Mouse (Mus musculus): Measurements from ENCODE around the gene Shc4. TPM values are rescaled to one million over a fixed set of nuclear protein-coding genes. Genes with fewer than 3 reads are reported as not detected.

Gene Shc4
- 1 to 10 TPM; 1.5 to 4.4 TPM for total RNA-seq (2021)
- long read RNA-seq, experiment 1, partial matches to known transcripts = 1 of 2 reads
- long read RNA-seq, experiment 1, other reads (novel, unspliced or antisense) = 1 of 2 reads
- long read RNA-seq, experiment 2 = 0 reads

DNA sequence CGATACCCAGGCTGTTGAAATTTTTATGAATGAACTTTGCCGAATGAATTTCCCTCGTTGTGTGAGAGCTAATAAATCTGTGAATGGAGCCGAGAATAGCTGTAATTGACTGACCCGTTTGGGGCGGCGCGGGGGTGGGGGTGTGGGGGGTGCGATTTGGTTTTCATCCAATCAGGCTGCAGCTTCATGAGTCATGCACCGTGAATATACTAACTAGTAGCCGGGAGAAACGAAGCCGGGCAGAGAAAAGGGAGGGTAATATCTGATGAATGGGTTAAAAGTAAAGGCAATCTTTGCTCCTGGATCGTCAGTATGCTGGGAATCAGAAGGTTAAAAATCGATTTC, at the start of gene Shc4:
TSS of gene Shc4 (minus strand) at position 63 of the 345 bp plus-strand sequence.
- intact Hi-C loops (cut with DNase I; ENCODE audit: low total_unique reads) = no loop called here
- DNase-seq = peak; percentile 10

DNA sequence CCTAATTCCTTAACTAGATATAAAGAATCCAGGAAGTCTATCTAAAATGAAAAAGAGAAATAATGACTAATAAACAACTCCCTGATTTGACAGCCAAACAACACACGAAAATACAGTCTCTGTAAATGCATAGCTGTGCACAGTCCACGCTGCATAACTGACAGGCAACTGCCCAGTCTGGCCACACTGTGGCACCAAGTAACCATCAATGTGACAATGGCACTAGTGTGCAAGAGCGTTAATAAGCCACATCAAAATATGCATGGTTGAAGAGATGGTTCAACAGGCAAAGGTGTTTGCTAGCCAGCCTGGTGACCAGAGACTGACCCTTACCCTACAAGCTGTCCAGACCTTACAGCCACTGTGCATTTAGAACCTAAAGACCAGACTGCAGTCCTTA, 41.1 kb upstream of the Shc4 start:
- no peak for DNase-seq
- intact Hi-C loops (cut with DNase I; ENCODE audit: low total_unique reads) = loop anchor here (10.0 kb wide), 1 partner anchor 70 kb away; no protein-coding TSS in a partner anchor

DNA sequence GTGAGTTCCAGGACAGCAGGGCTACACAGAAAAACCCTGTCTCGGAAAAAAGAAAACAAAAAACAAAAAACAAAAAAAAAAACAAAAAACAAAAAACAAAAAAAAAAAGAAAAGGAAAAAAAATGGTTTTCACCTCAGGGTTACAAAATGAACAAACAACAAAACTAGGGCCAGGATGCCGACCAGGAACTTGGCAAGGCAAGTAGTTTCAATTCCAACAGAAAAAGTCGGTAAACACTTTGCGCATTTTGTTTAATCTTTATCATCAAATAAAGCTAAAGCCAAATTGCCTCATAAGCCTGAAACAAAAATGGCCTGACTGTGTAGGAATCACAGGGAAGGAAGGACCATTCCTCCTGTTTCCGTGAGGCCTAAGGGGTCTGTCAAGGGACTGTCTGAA, 40.6 kb upstream of the Shc4 start:
- intact Hi-C loops (cut with DNase I; ENCODE audit: low total_unique reads) = loop anchor here (10.0 kb wide), 1 partner anchor 70 kb away; no protein-coding TSS in a partner anchor
- DNase-seq = no peak

DNA sequence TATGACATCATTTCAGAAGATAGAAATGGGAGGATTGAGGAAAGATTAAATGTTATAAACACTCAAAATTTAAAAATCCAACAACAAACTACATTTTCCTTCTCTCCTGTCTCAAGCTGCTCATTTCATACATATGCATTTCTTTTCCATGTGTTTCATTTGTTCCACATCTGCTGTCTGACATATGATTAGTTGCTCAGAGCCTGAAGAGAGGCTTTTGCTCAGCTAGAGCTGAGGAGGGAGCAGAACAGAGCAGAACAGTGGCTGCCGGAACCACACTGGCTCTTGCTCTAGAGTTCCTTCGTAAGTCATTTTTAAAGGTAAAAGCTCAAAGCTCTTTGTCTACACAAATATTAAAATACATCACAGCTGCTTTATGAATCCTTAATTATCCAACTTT, 25.4 kb upstream of the Shc4 start:
- intact Hi-C loops (cut with DNase I; ENCODE audit: low total_unique reads) = no loop called here
- DNase-seq = no peak

DNA sequence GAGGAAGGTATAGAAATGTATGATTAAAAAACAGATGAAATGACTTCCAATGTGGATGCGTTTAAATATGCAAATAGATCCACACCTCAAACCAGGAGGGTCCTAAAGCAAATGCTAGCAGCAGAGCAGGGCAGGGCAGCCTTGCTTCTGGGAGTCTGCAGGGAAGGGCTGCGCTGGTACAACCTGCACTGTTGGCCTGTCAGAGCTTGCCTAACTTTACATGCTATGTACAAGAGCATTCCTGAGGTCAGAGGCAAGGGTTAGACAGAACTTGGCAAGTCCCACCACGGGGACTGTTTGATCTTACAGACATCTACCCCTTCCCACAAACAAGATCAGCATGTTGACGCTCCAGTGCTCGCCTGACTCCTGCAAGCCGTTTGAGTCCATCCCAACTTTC, 15.4 kb upstream of the Shc4 start:
- intact Hi-C loops (cut with DNase I; ENCODE audit: low total_unique reads) = no loop called here
- no peak for DNase-seq

DNA sequence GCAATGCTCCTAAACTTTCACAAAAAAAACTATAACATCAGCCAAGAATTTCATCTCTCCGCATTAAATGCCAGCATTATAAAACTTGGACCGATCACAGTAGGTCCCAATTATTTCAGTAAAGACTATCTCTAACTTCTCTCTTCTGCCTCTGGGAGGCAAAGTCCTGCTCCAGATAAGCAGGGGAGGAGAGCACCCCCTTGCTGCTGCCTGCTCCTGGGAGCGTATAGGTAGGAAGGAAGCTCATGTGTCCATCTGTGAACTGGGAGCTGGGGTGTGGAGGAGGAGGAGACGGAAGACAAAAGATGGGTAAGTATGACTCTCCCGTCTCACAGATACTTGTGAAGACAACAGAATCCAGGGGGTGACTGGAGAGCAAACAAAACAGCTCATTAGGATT, 14.8 kb upstream of the Shc4 start:
- intact Hi-C loops (cut with DNase I; ENCODE audit: low total_unique reads) = no loop called here
- no peak for DNase-seq

DNA sequence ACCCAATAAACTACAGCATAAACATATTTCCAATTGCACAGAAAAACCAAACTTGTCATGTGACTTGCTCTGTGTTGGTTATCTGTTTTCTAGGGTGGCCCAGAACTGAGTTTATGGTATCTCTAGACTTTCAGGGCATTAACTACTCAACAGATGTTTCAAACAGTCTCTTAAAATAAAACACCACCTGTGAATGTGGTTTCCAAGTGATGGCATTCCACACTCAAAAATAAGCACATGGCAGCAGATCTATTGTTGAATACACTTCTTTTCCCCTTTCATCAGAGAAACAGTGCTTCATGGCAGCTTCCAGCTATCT, 12.0 kb upstream of the Shc4 start:
- DNase-seq = no peak
- intact Hi-C loops (cut with DNase I; ENCODE audit: low total_unique reads) = no loop called here

DNA sequence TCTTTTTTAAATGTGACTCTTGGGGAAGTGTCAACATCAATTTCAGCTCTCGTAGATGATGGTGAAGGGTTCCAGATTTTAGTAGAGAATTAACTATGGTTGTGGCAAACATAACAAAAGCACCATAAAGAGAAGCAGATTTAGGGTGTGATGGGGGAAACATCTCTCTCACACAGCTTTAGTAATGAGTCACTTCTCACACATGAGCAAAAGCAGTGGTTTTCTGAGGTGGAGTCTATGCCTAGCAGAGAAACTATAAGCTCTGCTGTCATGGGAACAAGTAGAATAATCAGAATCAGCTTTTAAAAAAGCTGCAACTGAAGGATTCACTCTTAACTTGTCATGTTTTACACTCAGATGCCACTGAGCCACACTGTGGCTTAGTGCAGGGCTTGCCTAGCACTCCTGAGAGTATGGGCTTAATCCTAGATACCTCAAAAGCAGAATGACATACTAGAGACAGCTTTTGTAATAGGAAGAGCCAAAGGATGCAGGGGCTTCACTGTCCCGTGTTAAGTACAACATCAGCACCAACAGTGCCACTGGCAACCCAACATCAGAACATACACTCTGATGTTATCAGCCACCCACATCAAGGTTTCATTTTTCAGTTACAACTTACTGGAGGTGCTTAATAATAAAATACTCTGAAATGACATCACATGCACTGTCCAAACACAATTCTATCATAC, 11.5 kb upstream of the Shc4 start:
- intact Hi-C loops (cut with DNase I; ENCODE audit: low total_unique reads) = no loop called here

DNA sequence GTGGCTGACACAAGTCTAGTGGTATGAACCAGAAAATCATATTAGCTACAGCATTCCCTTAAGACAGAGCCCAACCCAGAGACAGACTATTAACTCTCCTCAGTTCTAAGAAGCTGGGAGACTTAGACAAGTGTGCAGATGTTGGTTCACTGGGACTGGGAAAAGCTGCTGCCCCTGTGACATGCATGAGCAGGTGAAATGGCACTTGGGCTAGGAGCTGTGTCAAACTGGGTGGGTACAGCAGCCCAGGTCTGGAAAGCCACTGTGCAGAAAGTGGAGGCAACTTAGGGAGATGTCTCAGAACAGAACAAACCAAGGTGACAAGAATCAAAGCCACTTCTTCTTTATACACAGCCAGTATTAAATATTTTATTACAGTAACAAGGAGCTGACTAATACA, 10.8 kb upstream of the Shc4 start:
- intact Hi-C loops (cut with DNase I; ENCODE audit: low total_unique reads) = no loop called here
- DNase-seq = no peak

More for the DNA sequence above, 11.5 kb upstream of the Shc4 start:
- DNase-seq = no peak

DNA sequence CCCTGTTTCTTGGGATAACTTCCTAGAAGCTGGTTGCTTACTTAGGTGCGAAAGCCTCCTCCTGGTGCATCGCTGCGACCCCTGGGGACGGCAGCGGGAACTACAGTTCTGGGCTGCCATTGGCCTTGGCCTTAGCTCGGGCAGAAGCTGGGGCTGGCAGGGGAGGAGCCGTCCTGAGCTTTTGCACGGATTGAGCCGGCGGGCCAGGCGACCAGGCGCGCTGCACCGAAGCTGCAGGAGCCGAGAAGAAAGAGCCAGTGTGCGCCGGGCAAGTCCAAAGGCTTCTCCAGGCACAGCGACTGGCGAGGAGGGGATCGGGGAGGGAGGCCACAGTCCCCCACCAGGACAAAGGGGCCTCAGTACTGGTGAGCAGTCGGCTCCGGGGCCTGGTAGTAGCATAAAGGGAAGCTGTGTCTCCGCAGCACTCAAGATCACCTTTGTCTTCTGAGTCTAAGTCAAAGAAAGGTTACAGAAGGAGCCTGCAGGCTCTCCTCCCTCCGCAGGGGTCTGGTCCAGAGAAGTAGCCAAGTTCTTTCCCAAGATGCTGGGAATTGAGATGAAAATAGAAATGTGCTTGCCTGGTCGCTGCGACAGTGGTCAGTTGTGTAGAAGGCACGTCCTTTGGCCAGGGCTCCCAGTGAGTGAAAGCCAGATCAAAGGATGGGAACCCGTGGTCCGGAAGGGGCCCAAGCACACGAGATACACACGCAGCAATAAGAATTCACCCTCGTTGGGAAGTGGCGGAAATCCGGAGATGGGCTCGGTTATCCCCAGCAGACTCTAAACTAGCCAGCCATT, 8.0 kb upstream of the Shc4 start:
- intact Hi-C loops (cut with DNase I; ENCODE audit: low total_unique reads) = loop anchor here (2.0 kb wide), 1 partner anchor 71 kb away; no protein-coding TSS in a partner anchor
- DNase-seq = peak; percentile 94

DNA sequence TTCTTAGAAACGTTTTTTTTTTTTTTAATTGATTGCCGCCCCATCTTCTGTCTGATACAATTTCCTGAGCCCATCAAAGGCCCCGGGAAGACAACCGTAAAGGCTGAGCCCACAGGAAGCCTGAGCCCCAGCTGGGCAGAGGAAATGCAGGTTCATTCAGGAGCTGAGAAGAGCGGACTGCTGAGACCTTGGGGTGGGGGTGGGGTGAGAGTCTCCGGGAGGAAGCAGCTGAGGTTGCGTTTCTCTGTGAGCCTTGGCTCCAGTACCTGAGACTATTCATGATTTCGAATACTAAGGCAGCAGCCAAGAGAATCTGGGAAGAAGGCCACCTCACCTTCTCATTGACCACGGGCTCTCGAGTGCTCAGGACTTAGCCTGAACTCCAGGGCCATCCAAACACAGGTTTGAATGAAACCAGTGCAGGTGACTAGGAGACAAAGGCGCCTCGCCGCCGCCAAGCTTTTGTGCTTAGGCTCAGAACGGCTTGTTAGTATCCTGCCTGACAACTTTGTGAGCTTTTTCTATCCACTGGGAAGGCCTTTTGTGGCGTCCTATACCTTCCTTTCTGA, 682 bp upstream of the Shc4 start:
- intact Hi-C loops (cut with DNase I; ENCODE audit: low total_unique reads) = no loop called here
- DNase-seq = peak; percentile 5

DNA sequence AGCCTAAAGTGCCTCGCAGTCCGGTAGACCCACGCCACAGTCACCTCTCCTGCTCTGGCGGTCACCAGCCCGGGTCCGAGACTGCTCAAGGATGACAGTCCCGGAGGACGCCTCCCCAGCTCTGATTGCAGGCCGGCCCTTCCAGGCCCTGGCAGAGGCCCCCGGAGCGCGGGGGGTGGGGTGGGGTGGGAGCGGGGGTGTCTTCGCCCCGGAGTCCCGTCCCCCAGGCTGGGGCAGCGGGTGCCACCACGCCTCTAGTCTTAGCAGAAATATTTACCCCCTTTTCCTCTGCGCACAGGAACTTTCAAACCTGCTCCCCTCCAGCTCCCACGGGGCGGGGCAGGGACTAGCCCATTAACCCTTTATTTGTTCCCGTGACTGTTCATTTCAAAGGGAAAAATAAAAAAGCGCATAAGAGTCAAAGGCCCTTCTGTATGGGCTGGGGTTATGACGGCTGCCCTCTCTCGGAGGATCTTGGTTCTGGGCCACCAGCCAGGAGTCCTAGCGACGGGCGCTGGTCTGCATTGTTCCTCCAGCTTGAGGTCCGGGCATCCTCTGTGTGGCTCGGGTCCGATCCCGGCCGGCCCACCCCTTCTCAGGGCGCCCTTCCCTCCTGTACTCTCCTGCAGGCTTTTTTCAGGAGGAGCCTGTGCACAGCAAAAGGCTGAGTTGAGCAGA, 401 bp downstream of the Shc4 start:
- intact Hi-C loops (cut with DNase I; ENCODE audit: low total_unique reads) = no loop called here
- peak; percentile 61 for DNase-seq

DNA sequence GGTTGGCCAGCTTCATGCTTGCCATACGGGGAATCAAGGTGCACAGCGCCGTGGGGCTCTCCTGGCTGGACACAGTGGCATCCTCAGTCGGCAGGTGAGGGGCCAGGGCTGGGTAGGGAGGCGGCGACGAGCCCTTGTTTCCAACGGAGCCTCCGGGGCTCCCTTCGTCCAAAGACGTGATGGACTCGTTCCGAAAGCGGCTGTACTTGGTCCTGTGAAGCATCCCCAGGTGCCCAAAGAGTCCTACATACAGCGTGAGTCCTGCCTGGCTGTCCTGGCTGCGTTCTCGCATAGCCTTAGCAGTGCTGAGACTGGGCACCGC, 901 bp downstream of the Shc4 start:
- intact Hi-C loops (cut with DNase I; ENCODE audit: low total_unique reads) = no loop called here

DNA sequence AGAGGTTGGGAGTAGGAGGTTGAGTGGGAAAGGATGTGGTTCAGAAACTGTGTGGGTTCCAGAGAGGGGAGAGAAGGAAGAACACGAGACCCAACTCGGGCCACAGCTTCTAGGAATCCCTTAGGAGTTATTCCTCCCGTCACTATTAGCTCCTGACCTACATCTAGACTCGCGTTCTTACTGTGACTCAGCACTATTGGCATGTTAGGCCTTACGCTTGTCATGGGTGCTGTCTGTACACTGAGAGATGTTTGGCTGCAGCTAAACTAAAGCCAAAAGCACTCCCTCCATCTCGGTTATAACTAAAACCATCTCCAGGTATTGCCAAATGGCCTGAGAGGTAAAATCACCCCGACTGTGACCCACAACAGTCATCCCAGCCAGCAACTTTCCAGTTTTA, 7.3 kb downstream of the Shc4 start:
- no peak for DNase-seq
- intact Hi-C loops (cut with DNase I; ENCODE audit: low total_unique reads) = no loop called here

More for the DNA sequence above, 901 bp downstream of the Shc4 start:
- no peak for DNase-seq

DNA sequence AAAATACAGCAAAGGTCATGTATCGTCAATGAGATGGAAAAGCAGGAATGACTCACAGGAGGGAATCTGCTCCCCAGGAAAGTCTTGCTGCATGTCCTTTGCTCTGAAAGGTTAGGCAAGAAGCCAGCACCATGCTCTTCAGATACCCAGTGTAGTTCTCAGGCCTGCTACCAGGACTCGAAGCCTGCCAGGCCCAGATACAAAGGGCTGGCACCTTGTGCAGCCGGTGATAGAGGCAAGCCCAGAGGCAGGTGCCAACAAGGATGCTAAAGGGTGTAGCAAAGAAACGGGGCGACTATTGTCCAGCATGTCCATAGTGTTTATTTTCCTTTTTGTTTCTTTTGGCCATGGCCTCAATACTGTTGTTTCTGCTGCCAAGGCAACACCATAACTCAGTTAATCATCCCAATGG, 17.4 kb downstream of the Shc4 start:
- intact Hi-C loops (cut with DNase I; ENCODE audit: low total_unique reads) = no loop called here
- no peak for DNase-seq

DNA sequence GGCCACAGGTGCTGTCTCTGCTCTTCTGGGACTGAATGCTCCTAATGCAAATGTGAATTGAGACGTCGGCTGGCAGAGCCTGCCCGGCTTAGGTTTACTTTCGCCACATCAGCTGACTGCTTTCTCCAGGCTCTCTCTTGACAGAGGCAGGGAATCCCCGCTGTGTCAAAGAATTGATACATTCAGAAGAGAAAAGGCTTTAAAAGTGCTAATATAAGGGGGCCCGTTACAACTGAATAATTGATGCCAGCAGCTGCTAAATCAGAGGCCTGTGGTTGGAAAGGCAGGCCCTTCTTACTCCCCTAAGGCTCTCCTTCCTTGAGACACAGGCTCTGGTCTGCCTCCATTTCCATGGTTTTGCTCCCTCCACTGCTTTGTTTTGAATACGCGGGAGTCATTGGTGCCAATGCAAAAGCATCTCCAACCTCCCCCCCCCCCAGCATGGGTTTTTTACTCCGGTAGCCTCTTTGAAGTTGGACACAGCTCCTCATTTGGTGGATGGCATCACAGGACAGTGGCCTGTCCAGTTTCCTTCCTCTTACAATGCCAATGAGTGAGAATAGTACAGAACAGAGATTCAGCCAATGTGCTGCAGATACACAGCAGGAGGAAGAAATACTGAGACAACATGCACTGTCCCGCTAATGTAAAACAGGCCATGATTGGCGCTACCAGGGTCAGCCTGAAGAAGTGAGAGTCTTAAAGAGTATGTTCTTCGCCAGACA, 18.9 kb downstream of the Shc4 start:
- intact Hi-C loops (cut with DNase I; ENCODE audit: low total_unique reads) = no loop called here
- no peak for DNase-seq

DNA sequence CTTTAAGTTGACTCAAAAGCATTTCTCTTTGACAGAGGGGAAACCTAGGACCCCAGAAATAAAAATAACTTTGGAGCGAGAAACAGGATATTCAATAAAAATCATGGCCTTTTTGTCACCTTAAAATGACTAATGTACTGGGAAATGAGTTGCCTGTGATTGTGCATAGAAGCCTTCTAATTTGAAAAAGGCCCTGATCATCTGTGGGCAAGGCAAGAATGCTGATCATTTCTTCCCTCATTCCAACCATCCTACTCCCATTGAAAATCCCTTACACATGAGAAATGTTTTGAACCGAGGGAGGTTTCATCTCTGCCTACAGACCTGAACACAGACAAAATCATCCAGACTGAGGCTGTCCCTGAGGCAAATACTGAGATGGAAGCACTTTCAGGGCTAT, 21.1 kb downstream of the Shc4 start:
- no peak for DNase-seq
- intact Hi-C loops (cut with DNase I; ENCODE audit: low total_unique reads) = no loop called here

DNA sequence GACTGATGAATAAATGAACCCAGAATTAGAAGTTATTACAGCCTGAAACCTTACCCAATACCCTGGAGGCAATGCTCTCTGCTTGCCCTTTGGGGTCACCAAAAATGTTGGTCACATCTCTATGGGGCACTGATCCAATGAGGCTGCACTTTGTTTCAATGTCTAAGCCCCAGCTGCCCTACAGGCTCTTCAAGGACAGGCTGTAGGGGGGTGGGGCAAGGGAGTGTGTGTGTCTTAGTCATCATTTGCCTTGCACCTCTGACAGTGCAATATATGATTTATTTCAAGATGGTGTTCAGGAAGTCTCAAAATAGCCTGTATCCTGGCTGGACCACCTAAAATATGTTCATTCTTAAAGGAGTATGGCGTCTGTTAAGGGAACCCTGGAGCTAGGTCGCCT, 22.3 kb downstream of the Shc4 start:
- intact Hi-C loops (cut with DNase I; ENCODE audit: low total_unique reads) = no loop called here
- no peak for DNase-seq

DNA sequence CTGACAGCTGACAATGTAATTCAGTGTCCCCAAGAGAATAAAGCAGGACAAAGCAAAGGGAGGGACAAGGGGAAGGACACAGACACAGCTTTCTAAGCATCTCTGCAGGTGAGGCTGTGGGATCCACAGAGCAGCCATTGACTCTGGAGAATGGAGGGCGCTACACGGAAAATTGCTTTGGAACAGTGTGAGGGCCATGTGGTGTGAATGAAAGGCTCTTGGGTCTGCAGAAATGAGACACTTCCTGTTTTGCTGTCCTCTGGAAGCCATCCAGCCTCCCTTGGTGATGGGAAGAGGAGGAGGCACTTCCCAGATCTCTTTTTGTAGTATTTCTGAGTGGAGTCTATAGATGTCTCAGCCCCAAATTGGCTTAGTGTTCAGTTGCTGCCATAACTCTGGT, 27.7 kb downstream of the Shc4 start:
- peak; percentile 38 for DNase-seq
- intact Hi-C loops (cut with DNase I; ENCODE audit: low total_unique reads) = no loop called here

DNA sequence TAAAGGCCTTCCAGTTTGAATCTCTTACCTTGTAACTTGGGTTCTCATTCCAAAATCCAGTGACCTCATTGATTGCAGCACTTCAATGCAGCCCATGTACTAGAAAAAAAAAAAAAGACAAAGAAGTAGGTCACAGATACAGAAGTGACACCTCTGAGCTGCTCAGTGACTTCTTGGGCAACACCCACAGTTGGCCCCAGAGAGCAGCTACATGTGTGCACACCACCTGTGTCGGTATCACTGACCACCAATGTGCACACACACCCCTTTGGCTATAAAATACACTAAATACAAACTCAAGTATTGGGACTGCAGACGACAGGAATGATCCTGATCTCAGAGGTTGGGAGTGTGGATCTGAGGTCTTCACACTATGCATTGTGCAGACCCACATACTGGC, 29.1 kb downstream of the Shc4 start:
- no peak for DNase-seq
- intact Hi-C loops (cut with DNase I; ENCODE audit: low total_unique reads) = no loop called here

Measured in gastrocnemius, postnatal 14 days (tissue).